Comparison of ENCODE assay signal across 21 mouse cellular contexts in genomic region chr17:69605458-69605857, GRCm38 (mm10).
"Had no signal": no experiment of that assay in that cellular context is flagged by ENCODE, and none has a peak within 500 bp of the region (broad histone marks: within the 10 kb centered on the region; RNA-seq: fewer than 3 reads in every experiment).

No protein-coding gene starts in this region.

- ATAC-seq: inflammation-experienced regulatory T-cells, adult 6 months; intestine, embryonic 15.5 days; intestine, postnatal 0 days had no signal

- H3K4me3 ChIP-seq: gastrocnemius, adult 2 months; heart, embryonic 10.5 days; heart, embryonic 12.5 days; intestine, embryonic 15.5 days; layer of hippocampus, adult 2 months; left cerebral cortex, adult 2 months; limb, embryonic 10.5 days; limb, embryonic 12.5 days; liver, embryonic 13.5 days had no signal

- H3K27me3 ChIP-seq: heart, embryonic 12.5 days; intestine, embryonic 15.5 days; limb, embryonic 12.5 days; liver, embryonic 13.5 days had no signal

- H3K27ac ChIP-seq: gastrocnemius, adult 2 months; heart, embryonic 10.5 days; intestine, embryonic 15.5 days; layer of hippocampus, adult 2 months; left cerebral cortex, adult 2 months; limb, embryonic 10.5 days; limb, embryonic 12.5 days; liver, embryonic 13.5 days had no signal

- DNase-seq: gastrocnemius, postnatal 10 days; gastrocnemius, postnatal 25 days; heart, adult 18-20 months; heart, postnatal 10 days; heart, postnatal 4 days; kidney, adult 8-10 months; kidney, postnatal 10 days; kidney, postnatal 25 days; liver; liver, embryonic 13.5 days had no signal

- H3K4me2 ChIP-seq: heart, embryonic 12.5 days; intestine, embryonic 15.5 days; limb, embryonic 12.5 days; liver, embryonic 11.5 days; liver, embryonic 13.5 days had no signal

- H3K4me1 ChIP-seq: heart, embryonic 10.5 days; heart, embryonic 12.5 days; intestine, embryonic 15.5 days; limb, embryonic 10.5 days; limb, embryonic 12.5 days; liver, embryonic 13.5 days had no signal

- H3K9me3 ChIP-seq: heart, embryonic 10.5 days; intestine, embryonic 15.5 days; limb, embryonic 10.5 days; limb, embryonic 12.5 days; liver, embryonic 13.5 days had no signal

- H3K9ac ChIP-seq: heart, embryonic 12.5 days; intestine, embryonic 15.5 days; limb, embryonic 12.5 days; liver, embryonic 13.5 days had no signal

- H3K36me3 ChIP-seq: heart, embryonic 10.5 days; heart, embryonic 12.5 days; intestine, embryonic 15.5 days; limb, embryonic 10.5 days; limb, embryonic 12.5 days; liver, embryonic 13.5 days had no signal
